Mouse (Mus musculus): ENCODE measurements around the gene Ogfod3. TPM values are rescaled to one million over a fixed set of nuclear protein-coding genes. Genes with fewer than 3 reads are reported as not detected.

Ogfod3 gene
- 18.6 and 19.5 TPM in 2 replicates for polyA plus RNA-seq (2014; fragmentation: Nextera tagmentation; extraction: Ambion mirVana)

GRCm38 (mm10) chr11:121204161-121205006, at the start of gene Ogfod3, which contains the start of gene Hexdc:
TSS of gene Ogfod3 (minus strand) at chr11:121204711.
TSS of gene Hexdc (plus strand) at chr11:121204433.
- Histone ChIP-seq H3K9ac (ENCODE audit: low read length) (peak within 1 kb of the TSS; percentile 79), H3K4me3 (ENCODE audit: low read depth, low read length) (peak within 1 kb of the TSS; percentile 66), H3K27me3 (replicated peaks; ENCODE audit: control insufficient read depth, insufficient read depth, low read length) (no peaks in the 10 kb centered on the region), H3K9me3 (replicated peaks; ENCODE audit: control insufficient read depth, low read length) (no peaks in the 10 kb centered on the region), H3K4me1 (ENCODE audit: control insufficient read depth, insufficient read depth, low read length) (peaks cover 4% of the 10 kb centered on the region; the same call in 1 of the 2 replicates), H3K27ac (ENCODE audit: low read depth, low read length) (peak within 1 kb of the TSS; percentile 85), H3K4me2 (ENCODE audit: low read length) (peak within 1 kb of the TSS; percentile 75), H3K36me3 (ENCODE audit: control insufficient read depth, insufficient read depth, low read length) (peaks cover 9% of the 10 kb centered on the region; the same call in 1 of the 2 replicates)
- DNase-seq (ENCODE audit: low spot score) (peak; percentile 97), ATAC-seq (peak; percentile 98)
- under 1% methylated on average over 70 of the region's 70 CpGs for WGBS

- 89% methylated on average over 8 of the region's 8 CpGs for WGBS
- no peak for DNase-seq (ENCODE audit: low spot score)
- Histone ChIP-seq H3K4me3 (ENCODE audit: low read depth, low read length) (no peak overlapping the region), H3K27ac (ENCODE audit: low read depth, low read length) (no peak overlapping the region), H3K9me3 (replicated peaks; ENCODE audit: control insufficient read depth, low read length) (no peaks in the 10 kb centered on the region), H3K4me2 (ENCODE audit: low read length) (no peak overlapping the region), H3K9ac (ENCODE audit: low read length) (no peak overlapping the region), H3K36me3 (ENCODE audit: control insufficient read depth, insufficient read depth, low read length) (peaks cover 99% of the 10 kb centered on the region), H3K27me3 (replicated peaks; ENCODE audit: control insufficient read depth, insufficient read depth, low read length) (no peaks in the 10 kb centered on the region), H3K4me1 (ENCODE audit: control insufficient read depth, insufficient read depth, low read length) (no peaks in the 10 kb centered on the region)
- ATAC-seq = no peak
Measured at GRCm38 (mm10) chr11:121250196-121250595, 45.7 kb upstream of the Ogfod3 start.

GRCm38 (mm10) chr11:121239669-121240068, 35.2 kb upstream of the Ogfod3 start:
- Histone ChIP-seq H3K4me2 (ENCODE audit: low read length) (no peak overlapping the region), H3K4me1 (ENCODE audit: control insufficient read depth, insufficient read depth, low read length) (peaks cover 21% of the 10 kb centered on the region), H3K27me3 (replicated peaks; ENCODE audit: control insufficient read depth, insufficient read depth, low read length) (no peaks in the 10 kb centered on the region), H3K9me3 (replicated peaks; ENCODE audit: control insufficient read depth, low read length) (no peaks in the 10 kb centered on the region), H3K9ac (ENCODE audit: low read length) (peak overlapping the region; percentile 32; the same call in 1 of the 2 replicates), H3K27ac (ENCODE audit: low read depth, low read length) (no peak overlapping the region), H3K4me3 (ENCODE audit: low read depth, low read length) (no peak overlapping the region), H3K36me3 (ENCODE audit: control insufficient read depth, insufficient read depth, low read length) (peaks cover 56% of the 10 kb centered on the region)
- DNase-seq (ENCODE audit: low spot score) = no peak
- ATAC-seq = no peak
- WGBS = 95% methylated on average over 2 of the region's 2 CpGs

- Histone ChIP-seq H3K4me1 (ENCODE audit: control insufficient read depth, insufficient read depth, low read length) (peaks cover 21% of the 10 kb centered on the region), H3K9me3 (replicated peaks; ENCODE audit: control insufficient read depth, low read length) (no peaks in the 10 kb centered on the region), H3K4me2 (ENCODE audit: low read length) (peak overlapping the region; percentile 64), H3K9ac (ENCODE audit: low read length) (peak overlapping the region; percentile 87), H3K27me3 (replicated peaks; ENCODE audit: control insufficient read depth, insufficient read depth, low read length) (no peaks in the 10 kb centered on the region), H3K4me3 (ENCODE audit: low read depth, low read length) (peak overlapping the region; percentile 77), H3K27ac (ENCODE audit: low read depth, low read length) (peak overlapping the region; percentile 100), H3K36me3 (ENCODE audit: control insufficient read depth, insufficient read depth, low read length) (peaks cover 37% of the 10 kb centered on the region)
- WGBS = 4% methylated on average over 28 of the region's 28 CpGs
- DNase-seq (ENCODE audit: low spot score) (peak; percentile 67), ATAC-seq (peak; percentile 5; the same call in 1 of the 2 replicates)
Measured at GRCm38 (mm10) chr11:121237345-121238128, 33.0 kb upstream of the Ogfod3 start.

DNA sequence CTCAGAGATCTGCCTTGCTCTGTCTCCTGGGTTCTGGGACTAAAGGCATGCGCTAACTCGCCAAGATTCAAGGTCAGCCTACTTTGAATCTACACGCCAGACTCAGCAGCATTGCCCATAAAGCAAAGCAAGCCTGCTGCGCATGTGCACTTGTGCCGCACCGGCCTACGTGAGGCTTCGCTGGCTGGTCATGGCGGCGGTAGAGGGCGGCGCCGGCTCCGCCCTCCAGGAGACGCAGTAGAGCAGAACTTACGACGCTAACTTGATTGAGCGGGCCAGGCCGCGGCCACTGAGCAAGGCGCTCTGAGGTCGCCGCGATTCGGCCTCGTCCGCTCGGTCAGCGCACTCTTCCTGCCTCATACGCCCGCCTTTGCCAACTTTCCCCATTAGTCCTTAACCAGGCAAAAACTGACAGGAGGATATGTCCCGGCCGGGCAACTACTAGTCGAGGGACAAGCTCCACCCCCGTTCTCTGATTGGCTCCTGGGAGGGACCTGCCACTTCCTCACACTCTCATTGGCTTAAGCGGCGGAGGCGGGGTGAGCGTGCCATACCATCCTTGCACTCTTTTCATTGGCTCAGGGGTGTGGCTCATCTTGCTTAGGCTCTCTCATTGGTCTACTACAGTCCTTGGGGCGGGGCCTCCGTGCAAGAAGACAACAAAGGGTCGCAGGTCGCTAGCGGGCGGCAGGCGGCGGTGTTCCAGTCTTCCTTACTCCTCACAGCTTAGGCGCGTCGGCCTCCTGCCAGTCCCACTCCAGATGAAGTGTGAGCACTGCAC, 32.2 kb upstream of the Ogfod3 start, which contains the start of gene Narf:
Gene Narf (plus strand): TSS at position 690 of the 781 bp plus-strand sequence.
- Histone ChIP-seq H3K4me3 (ENCODE audit: low read depth, low read length) (peak within 1 kb of the TSS; percentile 77), H3K27ac (ENCODE audit: low read depth, low read length) (peak within 1 kb of the TSS; percentile 100), H3K27me3 (replicated peaks; ENCODE audit: control insufficient read depth, insufficient read depth, low read length) (no peaks in the 10 kb centered on the region), H3K4me2 (ENCODE audit: low read length) (peak within 1 kb of the TSS; percentile 64), H3K9ac (ENCODE audit: low read length) (peak within 1 kb of the TSS; percentile 87), H3K4me1 (ENCODE audit: control insufficient read depth, insufficient read depth, low read length) (peaks cover 21% of the 10 kb centered on the region), H3K9me3 (replicated peaks; ENCODE audit: control insufficient read depth, low read length) (no peaks in the 10 kb centered on the region), H3K36me3 (ENCODE audit: control insufficient read depth, insufficient read depth, low read length) (peaks cover 29% of the 10 kb centered on the region)
- peak; percentile 100 for DNase-seq (ENCODE audit: low spot score)
- peak; percentile 100 for ATAC-seq
- WGBS = under 1% methylated on average over 50 of the region's 50 CpGs

- H3K4me3 ChIP-seq (ENCODE audit: low read depth, low read length) = no peak overlapping the region
- peaks cover 21% of the 10 kb centered on the region for H3K4me1 ChIP-seq (ENCODE audit: control insufficient read depth, insufficient read depth, low read length)
- 30% methylated on average over 9 of the region's 9 CpGs for WGBS
- no peak overlapping the region for H3K9ac ChIP-seq (ENCODE audit: low read length)
- peaks cover 18% of the 10 kb centered on the region for H3K36me3 ChIP-seq (ENCODE audit: control insufficient read depth, insufficient read depth, low read length)
- no peaks in the 10 kb centered on the region for H3K9me3 ChIP-seq (replicated peaks; ENCODE audit: control insufficient read depth, low read length)
- peak overlapping the region; percentile 64 for H3K4me2 ChIP-seq (ENCODE audit: low read length)
- H3K27ac ChIP-seq (ENCODE audit: low read depth, low read length) = peak overlapping the region; percentile 100
- peak; percentile 46 for DNase-seq (ENCODE audit: low spot score)
- no peaks in the 10 kb centered on the region for H3K27me3 ChIP-seq (replicated peaks; ENCODE audit: control insufficient read depth, insufficient read depth, low read length)
- ATAC-seq = no peak
Measured at GRCm38 (mm10) chr11:121235475-121236238, 31.1 kb upstream of the Ogfod3 start.

- DNase-seq (ENCODE audit: low spot score) (no peak), ATAC-seq (no peak)
- no peak overlapping the region for H3K27ac ChIP-seq (ENCODE audit: low read depth, low read length)
- H3K9me3 ChIP-seq (replicated peaks; ENCODE audit: control insufficient read depth, low read length) = no peaks in the 10 kb centered on the region
- 30% methylated on average over 4 of the region's 4 CpGs for WGBS
- no peaks in the 10 kb centered on the region for H3K36me3 ChIP-seq (ENCODE audit: control insufficient read depth, insufficient read depth, low read length)
- no peak overlapping the region for H3K9ac ChIP-seq (ENCODE audit: low read length)
- no peak overlapping the region for H3K4me2 ChIP-seq (ENCODE audit: low read length)
- no peaks in the 10 kb centered on the region for H3K27me3 ChIP-seq (replicated peaks; ENCODE audit: control insufficient read depth, insufficient read depth, low read length)
- H3K4me1 ChIP-seq (ENCODE audit: control insufficient read depth, insufficient read depth, low read length) = peaks cover 18% of the 10 kb centered on the region
- H3K4me3 ChIP-seq (ENCODE audit: low read depth, low read length) = no peak overlapping the region
Measured at GRCm38 (mm10) chr11:121232706-121233105, 28.2 kb upstream of the Ogfod3 start.
